Mouse (Mus musculus) liver, embryonic 16.5 days (tissue): ENCODE measurements around the gene Hist1h2ad. TPM values are rescaled to one million over a fixed set of nuclear protein-coding genes. Genes with fewer than 3 reads are reported as not detected.
"Not testable (repeated sequence)": the region's sequence is repeated elsewhere in the genome, so short reads cannot be mapped to it uniquely, and the experiment has no call there.

Experiments used
- ATAC-seq: fragments of 200-750 bp; cut with Nextera tagmentation; 2 replicates; pipeline ENCODE4 v1.8.0; 2017; ENCODE audit warnings: low read depth, mild to moderate bottlenecking, moderate number of reproducible peaks, moderate library complexity
- H3K27ac ChIP-seq: fragments of 300-500 bp; sonication (generic); 2 replicates; pipeline ENCODE4 v1.5.1; 2014; ENCODE audit warnings: mild to moderate bottlenecking, low read length
- H3K27me3 ChIP-seq: fragments of 300-500 bp; sonication (generic); 2 replicates; pipeline ENCODE4 v1.6.1; 2014; ENCODE audit warnings: low read depth, low read length, mixed read lengths; ENCODE audit not compliant: control insufficient read depth, insufficient read depth
- H3K36me3 ChIP-seq: fragments of 300-500 bp; sonication (generic); 2 replicates; pipeline ENCODE4 v1.6.1; 2014; ENCODE audit warnings: mild to moderate bottlenecking; ENCODE audit not compliant: control insufficient read depth, insufficient read depth
- H3K4me1 ChIP-seq: fragments of 300-500 bp; sonication (generic); 2 replicates; pipeline ENCODE4 v1.6.1; 2014; ENCODE audit warnings: low read depth, low read length, mixed read lengths; ENCODE audit not compliant: control insufficient read depth
- H3K4me2 ChIP-seq: fragments of 300-500 bp; sonication (generic); 2 replicates; pipeline ENCODE4 v1.6.1; 2014; ENCODE audit warnings: low read depth, low read length, mixed read lengths
- H3K4me3 ChIP-seq: fragments of 300-500 bp; sonication (generic); 2 replicates; pipeline ENCODE4 v1.5.1; 2014; ENCODE audit warnings: low read depth, mild to moderate bottlenecking, low read length
- H3K9ac ChIP-seq: fragments of 300-500 bp; sonication (generic); 2 replicates; pipeline ENCODE4 v1.6.1; 2014; ENCODE audit warnings: low read depth, low read length
- H3K9me3 ChIP-seq: fragments of 300-500 bp; sonication (generic); replicated peaks from 2 replicates; pipeline ENCODE4 v1.6.1; 2016; ENCODE audit warnings: low read length; ENCODE audit not compliant: control insufficient read depth
- WGBS: fragments of 180-500 bp; shearing (Covaris S2); extraction: QIAGEN DNeasy Blood & Tissue Kit; methylation state at CpG from one replicate; pipeline ENCODE4 v1.1.7; 2014; ENCODE audit not compliant: insufficient replicate concordance; 5-methylcytosine and 5-hydroxymethylcytosine counted together
- polyA plus RNA-seq: library from polyadenylated mRNA; unstranded; fragments of >200 nt; fragmentation: Nextera tagmentation; extraction: Ambion mirVana; gene quantifications from 2 replicates; pipeline ENCODE4 v1.2.1, GENCODE M21; 2015

Hist1h2ad gene
- polyA plus RNA-seq, 1 experiment from 2014 or later = 3.8 TPM

DNA sequence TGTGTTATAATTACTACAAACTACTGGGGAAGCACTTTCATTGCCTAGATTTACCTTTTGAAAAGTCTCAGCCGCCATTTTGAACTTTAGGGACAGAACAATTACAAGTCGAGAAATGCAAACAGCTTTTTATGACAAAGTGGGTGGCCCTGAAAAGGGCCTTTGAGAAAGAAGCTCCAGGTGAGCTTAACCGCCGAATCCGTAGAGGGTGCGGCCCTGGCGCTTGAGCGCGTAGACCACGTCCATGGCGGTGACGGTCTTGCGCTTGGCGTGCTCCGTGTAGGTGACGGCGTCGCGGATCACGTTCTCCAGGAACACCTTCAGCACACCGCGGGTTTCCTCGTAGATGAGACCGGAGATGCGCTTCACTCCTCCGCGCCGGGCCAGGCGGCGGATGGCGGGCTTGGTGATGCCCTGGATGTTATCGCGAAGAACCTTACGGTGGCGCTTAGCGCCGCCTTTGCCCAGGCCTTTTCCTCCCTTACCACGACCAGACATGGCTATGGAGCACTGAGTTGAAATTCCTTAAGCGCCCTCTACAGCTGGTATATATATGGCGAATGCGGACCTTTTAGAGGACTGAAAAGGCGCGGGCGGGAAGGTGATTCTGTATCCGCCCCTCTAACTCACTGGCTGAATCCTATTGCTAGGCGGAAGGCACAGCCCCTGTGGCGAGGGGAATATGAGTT is 22.9 kb upstream of the Hist1h2ad start, which contains the start of gene Hist1h4f:
TSS of gene Hist1h4f (minus strand) at position 503 of the 689 bp plus-strand sequence.
- 0% methylated on average over 47 of the region's 47 CpGs for WGBS
- not testable (repeated sequence) for H3K36me3 ChIP-seq, H3K27me3 ChIP-seq, H3K9me3 ChIP-seq
- ATAC-seq = peak; percentile 68
- Histone ChIP-seq H3K27ac (peak within 1 kb of the TSS; percentile 96), H3K9ac (peak within 1 kb of the TSS; percentile 63), H3K4me1 (peaks cover 22% of the 10 kb centered on the region), H3K4me3 (peak within 1 kb of the TSS; percentile 62), H3K4me2 (peak within 1 kb of the TSS; percentile 56)

DNA sequence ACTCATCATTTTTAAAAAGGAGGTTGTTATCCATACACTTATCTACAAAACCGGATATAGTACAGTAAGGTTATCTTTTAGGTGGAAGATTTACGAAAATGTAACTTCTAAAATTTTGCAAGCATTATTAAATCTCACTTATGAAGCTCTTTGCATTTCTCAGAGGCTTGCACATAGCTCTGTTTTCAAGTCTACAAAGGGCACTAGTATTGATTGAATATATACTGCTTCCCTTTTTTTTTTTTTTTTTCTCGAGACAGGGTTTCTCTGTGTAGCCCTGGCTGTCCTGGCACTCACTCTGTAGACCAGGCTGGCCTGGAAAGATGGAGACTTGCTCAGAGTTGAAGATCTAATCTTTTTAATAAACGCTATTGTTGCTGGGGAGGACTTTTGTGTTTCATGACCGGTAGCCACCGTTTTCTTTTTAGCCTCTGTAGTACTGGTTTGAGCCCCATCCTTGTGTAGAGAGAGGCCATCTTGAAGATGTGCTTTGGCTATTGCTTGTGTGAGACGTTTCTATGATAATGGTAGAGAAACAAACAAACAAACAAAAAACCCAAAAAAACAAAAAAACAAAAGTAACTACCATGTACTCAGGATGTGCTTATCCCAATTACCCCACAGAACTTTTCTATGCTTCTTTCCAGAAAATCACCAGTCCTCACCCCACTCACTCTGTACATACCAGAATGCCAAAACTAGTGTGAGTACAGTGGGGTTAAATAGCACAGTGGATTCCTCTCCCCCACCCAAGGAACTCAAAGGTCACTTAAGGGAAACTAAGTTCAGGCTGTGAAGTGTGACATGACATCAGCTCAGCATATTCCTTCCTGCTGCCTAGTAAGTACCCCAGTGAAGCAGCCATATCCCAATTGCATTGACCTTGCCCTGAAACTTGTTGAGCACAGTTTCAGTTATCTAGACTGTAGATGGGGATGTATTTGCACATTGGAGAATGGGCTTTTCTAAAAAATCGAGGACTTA is 22.0 kb upstream of the Hist1h2ad start:
- WGBS = 36% methylated on average over 8 of the region's 8 CpGs
- Histone ChIP-seq H3K9me3 (no peaks in the 10 kb centered on the region), H3K27ac (peak overlapping the region; percentile 96), H3K36me3 (no peaks in the 10 kb centered on the region), H3K4me1 (peaks cover 25% of the 10 kb centered on the region), H3K9ac (peak overlapping the region; percentile 63), H3K4me3 (peak overlapping the region; percentile 62), H3K27me3 (no peaks in the 10 kb centered on the region), H3K4me2 (peak overlapping the region; percentile 56)
- ATAC-seq = no peak

DNA sequence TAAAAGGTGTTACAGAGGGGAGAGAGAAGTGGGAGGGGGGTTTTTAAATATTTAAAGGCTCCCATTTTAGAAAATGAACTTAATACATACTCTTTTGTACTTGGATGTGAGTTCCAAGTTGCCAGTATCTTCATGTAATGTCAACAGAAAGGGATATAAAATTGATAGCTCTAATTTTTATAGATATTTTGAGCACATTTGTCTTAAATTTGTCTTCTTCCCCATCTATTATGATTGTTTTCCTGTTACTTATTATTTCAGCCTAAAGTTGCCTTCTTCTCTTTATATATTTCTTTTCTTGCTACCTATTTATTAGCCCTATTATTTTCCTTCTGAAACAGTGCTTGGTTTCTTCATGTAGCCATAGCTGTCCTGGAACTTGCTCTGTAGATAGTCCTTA is 21.2 kb upstream of the Hist1h2ad start, which contains the start of gene Hist1h1d:
TSS of gene Hist1h1d (plus strand) at position 301 of the 400 bp plus-strand sequence.
- Histone ChIP-seq H3K4me2 (peak within 1 kb of the TSS; percentile 82), H3K27me3 (no peaks in the 10 kb centered on the region), H3K4me1 (peaks cover 25% of the 10 kb centered on the region), H3K9me3 (no peaks in the 10 kb centered on the region), H3K9ac (peak within 1 kb of the TSS; percentile 82), H3K4me3 (peak within 1 kb of the TSS; percentile 68; the same call in 1 of the 2 replicates), H3K36me3 (no peaks in the 10 kb centered on the region), H3K27ac (peak within 1 kb of the TSS; percentile 99)
- no peak for ATAC-seq

DNA sequence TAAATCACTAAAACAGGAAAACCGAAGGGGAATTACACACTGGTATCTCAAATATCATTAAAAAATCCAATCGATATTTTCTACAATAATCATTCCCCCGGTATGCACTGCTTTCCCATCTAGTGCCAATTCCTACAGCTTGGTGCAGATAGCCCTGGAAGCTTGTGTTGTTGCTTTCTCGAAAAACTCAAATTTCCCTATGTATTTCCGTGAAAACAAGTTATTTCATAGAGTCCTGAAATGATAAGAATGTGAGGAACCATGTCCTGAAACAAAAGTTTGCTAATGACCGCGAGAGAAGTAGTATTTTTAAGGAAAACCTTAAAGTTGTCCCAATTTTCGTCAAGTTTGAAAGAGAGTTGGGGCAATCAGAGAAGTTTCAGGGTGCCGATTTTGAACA is 19.8 kb upstream of the Hist1h2ad start:
- Histone ChIP-seq H3K4me2 (peak overlapping the region; percentile 82), H3K36me3 (no peaks in the 10 kb centered on the region), H3K27ac (peak overlapping the region; percentile 99), H3K4me3 (peak overlapping the region; percentile 68), H3K4me1 (peaks cover 25% of the 10 kb centered on the region), H3K9me3 (no peaks in the 10 kb centered on the region), H3K9ac (peak overlapping the region; percentile 82), H3K27me3 (no peaks in the 10 kb centered on the region)
- ATAC-seq = no peak
- WGBS = 13% methylated on average over 9 of the region's 9 CpGs

DNA sequence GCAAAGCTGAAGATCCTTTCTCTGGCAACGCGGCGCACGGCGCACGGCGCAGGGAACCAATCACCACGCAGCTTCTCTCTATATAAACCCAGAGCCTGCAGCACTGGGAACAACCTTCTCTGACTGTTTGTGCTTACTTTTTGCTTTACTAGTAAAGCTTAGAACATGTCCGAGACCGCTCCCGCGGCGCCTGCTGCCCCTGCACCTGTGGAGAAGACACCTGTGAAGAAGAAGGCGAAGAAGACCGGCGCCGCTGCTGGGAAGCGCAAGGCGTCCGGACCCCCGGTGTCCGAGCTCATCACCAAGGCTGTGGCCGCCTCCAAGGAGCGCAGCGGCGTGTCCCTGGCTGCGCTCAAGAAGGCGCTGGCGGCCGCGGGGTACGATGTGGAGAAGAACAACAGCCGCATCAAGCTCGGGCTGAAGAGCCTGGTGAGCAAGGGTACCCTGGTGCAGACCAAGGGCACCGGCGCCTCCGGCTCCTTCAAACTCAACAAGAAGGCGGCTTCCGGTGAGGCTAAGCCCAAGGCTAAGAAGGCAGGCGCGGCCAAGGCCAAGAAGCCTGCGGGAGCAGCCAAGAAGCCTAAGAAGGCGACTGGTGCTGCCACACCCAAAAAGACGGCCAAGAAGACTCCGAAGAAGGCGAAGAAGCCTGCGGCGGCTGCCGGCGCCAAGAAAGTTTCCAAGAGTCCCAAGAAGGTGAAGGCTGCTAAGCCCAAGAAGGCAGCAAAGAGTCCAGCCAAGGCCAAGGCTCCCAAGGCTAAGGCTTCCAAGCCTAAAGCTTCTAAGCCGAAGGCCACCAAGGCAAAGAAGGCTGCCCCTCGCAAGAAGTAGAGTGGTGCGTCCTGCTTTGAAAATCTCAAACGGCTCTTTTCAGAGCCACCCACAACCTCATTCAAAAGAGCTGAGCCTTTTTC is 19.0 kb upstream of the Hist1h2ad start:
- H3K4me3 ChIP-seq = peak overlapping the region; percentile 68
- no peaks in the 10 kb centered on the region for H3K9me3 ChIP-seq
- H3K4me1 ChIP-seq = peaks cover 25% of the 10 kb centered on the region
- H3K36me3 ChIP-seq = no peaks in the 10 kb centered on the region
- ATAC-seq = peak; percentile 74
- H3K9ac ChIP-seq = peak overlapping the region; percentile 82
- no peaks in the 10 kb centered on the region for H3K27me3 ChIP-seq
- peak overlapping the region; percentile 82 for H3K4me2 ChIP-seq
- WGBS = under 1% methylated on average over 54 of the region's 54 CpGs
- H3K27ac ChIP-seq = peak overlapping the region; percentile 99

DNA sequence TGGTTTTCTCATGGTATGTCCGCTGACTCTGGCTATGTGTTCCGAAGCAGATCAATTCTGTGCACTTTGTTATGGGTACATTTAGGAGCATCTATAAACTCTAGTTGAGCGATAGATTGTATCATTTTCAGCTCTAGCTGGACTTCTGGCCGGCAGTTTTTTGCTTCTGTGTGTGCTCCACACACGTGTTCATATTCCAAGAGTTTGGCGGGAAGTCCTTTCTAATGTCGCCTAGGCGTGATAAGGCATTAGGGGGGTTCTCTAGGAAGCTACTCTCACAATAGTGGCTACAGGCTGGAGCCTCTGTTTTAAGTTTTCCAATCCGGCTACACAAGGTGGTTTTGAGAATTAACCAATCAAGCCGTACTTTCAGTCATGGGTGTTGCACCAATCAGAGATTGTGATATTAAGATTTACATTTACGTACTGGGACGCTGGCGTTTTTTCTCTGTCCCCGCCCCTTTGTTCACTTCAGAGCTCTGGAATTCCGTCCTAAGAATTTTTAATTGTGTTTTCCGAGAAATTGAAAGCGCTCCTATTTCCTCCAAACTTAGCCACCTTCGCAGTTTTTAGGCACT is 18.3 kb upstream of the Hist1h2ad start:
- Histone ChIP-seq H3K4me2 (peak overlapping the region; percentile 82), H3K27ac (peak overlapping the region; percentile 99), H3K36me3 (no peaks in the 10 kb centered on the region), H3K9me3 (no peaks in the 10 kb centered on the region), H3K4me3 (peak overlapping the region; percentile 68), H3K27me3 (no peaks in the 10 kb centered on the region), H3K9ac (peak overlapping the region; percentile 82), H3K4me1 (peaks cover 23% of the 10 kb centered on the region)
- WGBS = under 1% methylated on average over 18 of the region's 18 CpGs
- ATAC-seq = peak; percentile 39

DNA sequence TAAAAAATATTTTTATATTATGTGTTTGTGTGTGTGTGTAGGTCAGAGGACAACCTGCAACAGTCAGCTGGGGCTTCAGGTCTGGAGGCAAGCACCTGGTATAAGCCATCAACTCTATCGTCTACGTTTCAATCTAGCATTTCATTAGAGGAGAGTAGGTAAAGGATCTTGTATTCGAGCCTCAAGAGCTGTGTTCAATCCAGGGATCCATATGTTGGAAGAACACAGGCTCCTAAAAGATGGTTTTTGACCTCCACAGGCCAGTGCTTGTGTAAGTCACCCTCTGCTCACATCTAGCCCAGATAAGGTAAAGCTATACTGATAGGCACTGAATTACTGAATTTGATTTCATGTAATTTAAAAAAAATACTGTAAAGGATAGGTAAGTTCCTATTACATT is 17.3 kb upstream of the Hist1h2ad start:
- 60% methylated on average over 3 of the region's 3 CpGs for WGBS
- peaks cover 23% of the 10 kb centered on the region for H3K4me1 ChIP-seq
- peak overlapping the region; percentile 99 for H3K27ac ChIP-seq
- H3K4me2 ChIP-seq = peak overlapping the region; percentile 82
- H3K27me3 ChIP-seq = no peaks in the 10 kb centered on the region
- no peaks in the 10 kb centered on the region for H3K9me3 ChIP-seq
- ATAC-seq = no peak
- H3K9ac ChIP-seq = peak overlapping the region; percentile 52
- H3K36me3 ChIP-seq = no peaks in the 10 kb centered on the region
- peak overlapping the region; percentile 68 for H3K4me3 ChIP-seq

DNA sequence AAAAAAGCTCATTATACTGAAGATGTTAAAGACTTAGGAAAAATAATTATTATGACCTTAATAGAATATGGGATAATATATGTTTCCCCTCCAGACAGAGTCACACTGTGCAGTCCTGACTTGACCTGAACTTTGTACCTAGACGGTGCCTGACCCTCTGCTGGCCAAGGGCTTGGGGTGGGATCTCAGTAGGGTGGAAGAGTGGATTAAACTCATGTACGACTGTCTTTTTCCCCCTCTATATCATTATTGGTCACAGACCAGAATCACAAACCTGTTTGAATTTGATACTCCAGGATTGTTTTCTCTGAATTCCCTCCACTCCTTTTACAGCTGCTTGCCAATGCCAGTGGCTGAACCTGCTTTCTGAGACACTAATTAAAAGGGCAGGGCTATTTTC is 13.5 kb upstream of the Hist1h2ad start:
- H3K9me3 ChIP-seq, ATAC-seq, H3K27me3 ChIP-seq, H3K36me3 ChIP-seq: not testable (repeated sequence)
- H3K4me2 ChIP-seq = peak overlapping the region; percentile 57
- 28% methylated on average over 2 of the region's 2 CpGs for whole genome bisulfite sequencing
- peaks cover 30% of the 10 kb centered on the region for H3K4me1 ChIP-seq
- H3K27ac ChIP-seq = peak overlapping the region; percentile 81
- H3K4me3 ChIP-seq = peak overlapping the region; percentile 46
- peak overlapping the region; percentile 54 for H3K9ac ChIP-seq
